Mouse (Mus musculus) liver, postnatal 0 days (tissue): ENCODE results near the gene Fnip2.

ENCODE experiments used
- CTCF ChIP-seq: sonication (generic); IDR thresholded peaks from 2 replicates; pipeline ENCODE4 v1.5.1; 2016; ENCODE audit warnings: antibody characterized with exemption, low read depth
- EP300 ChIP-seq: IDR thresholded peaks from 2 replicates; pipeline ENCODE4 v1.6.1; 2016; ENCODE audit warnings: antibody characterized with exemption, low read depth, mild to moderate bottlenecking

GRCm38 (mm10) chr3:79495151-79495550 lies 72.4 kb downstream of the Fnip2 start:
- peak; percentile 24; the same call in 1 of the 2 replicates for TF ChIP-seq CTCF
- no peak for TF ChIP-seq EP300
